Mouse (Mus musculus) lung, postnatal 4 days (tissue): ENCODE measurements around the gene Pold4.
A peak's percentile ranks its signal among the peaks of the same experiment; 100 is the strongest.

Source experiments
- DNase-seq, 2 experiments: peaks; one replicate each; pipeline ENCODE4 v3.0.0; 2021

Pold4 gene

GRCm38 (mm10) chr19:4204889-4205288, 26.8 kb upstream of the Pold4 start:
- no peak for DNase-seq

GRCm38 (mm10) chr19:4206971-4207370, 24.7 kb upstream of the Pold4 start:
- peak; percentile 80 to 86 for DNase-seq

- no peak for DNase-seq
Observed at GRCm38 (mm10) chr19:4208563-4208962, 23.1 kb upstream of the Pold4 start.

- DNase-seq: no peak
Observed at GRCm38 (mm10) chr19:4211891-4212588, 19.7 kb upstream of the Pold4 start.

- peak; percentile 63 to 77 for DNase-seq
Observed at GRCm38 (mm10) chr19:4213524-4213974, 18.1 kb upstream of the Pold4 start.

GRCm38 (mm10) chr19:4214071-4214770, 17.5 kb upstream of the Pold4 start, which contains the start of the genes Clcf1 and AC109138.7:
Clcf1 (plus strand) TSS chr19:4214238.
AC109138.7 (plus strand) TSS chr19:4214357.
- DNase-seq: peak; percentile 77 to 83

GRCm38 (mm10) chr19:4214771-4215450, 16.8 kb upstream of the Pold4 start:
- DNase-seq: peak; percentile 59 to 73

- no peak for DNase-seq
Observed at GRCm38 (mm10) chr19:4215451-4215840, 16.3 kb upstream of the Pold4 start.

- peak; percentile 72 for DNase-seq
Observed at GRCm38 (mm10) chr19:4216041-4216685, 15.5 kb upstream of the Pold4 start.

GRCm38 (mm10) chr19:4217140-4217539, 14.6 kb upstream of the Pold4 start:
- DNase-seq: peak in 1 of 2 experiments; percentile 69

- DNase-seq: no peak
Observed at GRCm38 (mm10) chr19:4217855-4218254, 13.8 kb upstream of the Pold4 start.

GRCm38 (mm10) chr19:4218293-4218692, 13.4 kb upstream of the Pold4 start:
- no peak for DNase-seq

GRCm38 (mm10) chr19:4218784-4219183, 12.9 kb upstream of the Pold4 start:
- no peak for DNase-seq

- no peak for DNase-seq
Observed at GRCm38 (mm10) chr19:4219943-4220342, 11.8 kb upstream of the Pold4 start.

GRCm38 (mm10) chr19:4220416-4220815, 11.3 kb upstream of the Pold4 start:
- peak; percentile 65 to 75 for DNase-seq

GRCm38 (mm10) chr19:4220957-4221743, 10.5 kb upstream of the Pold4 start:
- DNase-seq: peak; percentile 64 to 75

- DNase-seq: peak; percentile 52 to 75
Observed at GRCm38 (mm10) chr19:4222165-4222564, 9.5 kb upstream of the Pold4 start.

GRCm38 (mm10) chr19:4226779-4227178, 4.9 kb upstream of the Pold4 start:
- DNase-seq: no peak

- DNase-seq: no peak
Observed at GRCm38 (mm10) chr19:4227446-4227845, 4.3 kb upstream of the Pold4 start.

GRCm38 (mm10) chr19:4227894-4228678, 3.6 kb upstream of the Pold4 start:
- peak; percentile 70 to 88 for DNase-seq

GRCm38 (mm10) chr19:4228891-4229290, 2.8 kb upstream of the Pold4 start:
- DNase-seq: no peak
